Mouse (Mus musculus) layer of hippocampus, adult 8-10 months (tissue): ENCODE measurements around the gene Fbln2. TPM values are rescaled to one million over a fixed set of nuclear protein-coding genes. Genes with fewer than 3 reads are reported as not detected.

Source experiments
- DNase-seq, 2 experiments: peaks; one replicate each; pipeline ENCODE4 v3.0.0; 2022; ENCODE audit warnings: low spot score in 2 of 2
- total RNA-seq, 4 experiments: library from RNA; stranded (reverse); gene quantifications; 2 replicates each; pipeline ENCODE4 v1.2.4; 2022

Gene Fbln2
- total RNA-seq, 4 experiments from 2014 or later: 10.3 to 13.7 (median 11.0) TPM

DNA sequence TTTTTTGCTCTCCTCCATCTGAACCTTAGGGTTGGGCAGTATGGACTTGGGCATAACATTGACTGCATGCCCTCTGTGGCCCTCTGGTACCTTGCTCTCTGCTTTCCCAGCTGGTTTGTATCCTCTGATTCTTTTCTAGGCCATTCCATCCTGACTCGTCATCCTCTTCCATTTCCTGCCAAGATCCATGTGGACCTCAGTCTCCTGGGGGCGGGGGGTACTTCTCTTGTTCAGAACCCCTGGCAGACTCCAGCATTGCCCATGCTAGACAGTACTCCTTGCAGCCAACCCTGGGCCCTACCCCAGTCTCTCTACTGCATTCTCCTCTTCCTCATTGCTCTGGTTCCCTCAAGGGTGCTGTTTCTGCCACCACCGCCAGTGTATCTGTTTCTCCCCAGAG is 19.8 kb upstream of the Fbln2 start:
- DNase-seq: no peak

DNA sequence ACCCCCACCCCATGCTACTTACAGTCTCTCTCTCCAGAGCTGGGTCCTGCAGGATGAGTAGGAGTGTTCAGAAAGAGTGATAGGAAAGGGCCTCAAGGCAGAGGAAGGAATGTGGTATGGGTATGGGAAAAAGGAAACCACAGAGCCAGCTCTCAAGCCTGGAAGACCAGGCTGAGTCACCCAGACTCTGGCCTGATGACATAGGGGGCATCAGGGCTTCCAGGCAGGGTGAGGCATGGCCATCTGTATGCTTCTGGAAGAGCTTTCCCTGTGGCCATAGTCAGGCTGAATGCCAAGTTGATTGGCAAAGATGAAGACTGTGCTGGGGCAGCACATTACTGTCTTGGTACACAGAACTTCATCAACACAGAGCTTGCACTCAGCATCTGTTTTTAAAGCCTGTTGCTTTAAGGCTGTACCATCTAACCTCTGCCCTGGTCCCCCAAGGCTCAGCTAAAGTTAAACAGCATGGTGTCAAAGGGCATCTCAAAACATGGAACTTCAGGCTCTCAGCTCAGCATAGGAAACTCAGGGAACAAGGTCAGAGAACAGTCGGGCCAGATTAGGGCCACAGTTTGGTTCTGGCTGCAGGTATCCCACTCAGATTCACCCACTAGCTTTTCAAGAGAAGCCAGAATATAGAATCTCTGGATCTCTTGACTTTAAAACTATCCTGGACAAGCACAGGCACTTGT is 19.3 kb upstream of the Fbln2 start:
- no peak for DNase-seq

DNA sequence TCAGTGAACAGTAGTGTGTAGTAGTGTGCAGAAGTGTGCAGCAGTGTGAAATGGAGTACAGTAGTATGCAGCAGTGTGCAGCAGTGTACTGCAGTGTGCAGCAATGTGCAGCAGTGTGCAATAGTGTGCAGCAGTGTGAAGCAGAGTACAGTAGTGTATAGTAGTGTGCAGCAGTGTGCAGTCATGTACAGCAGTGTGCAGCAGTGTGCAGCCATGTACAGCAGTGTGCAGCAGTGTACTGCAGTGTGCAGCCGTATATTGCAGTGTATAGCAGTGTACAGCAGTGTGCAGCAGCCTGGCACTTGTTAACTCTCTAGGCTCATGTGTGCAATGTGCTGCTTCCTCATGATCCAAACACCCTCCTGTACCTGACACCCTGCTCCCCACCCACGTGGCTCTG is 13.8 kb upstream of the Fbln2 start:
- DNase-seq: no peak

DNA sequence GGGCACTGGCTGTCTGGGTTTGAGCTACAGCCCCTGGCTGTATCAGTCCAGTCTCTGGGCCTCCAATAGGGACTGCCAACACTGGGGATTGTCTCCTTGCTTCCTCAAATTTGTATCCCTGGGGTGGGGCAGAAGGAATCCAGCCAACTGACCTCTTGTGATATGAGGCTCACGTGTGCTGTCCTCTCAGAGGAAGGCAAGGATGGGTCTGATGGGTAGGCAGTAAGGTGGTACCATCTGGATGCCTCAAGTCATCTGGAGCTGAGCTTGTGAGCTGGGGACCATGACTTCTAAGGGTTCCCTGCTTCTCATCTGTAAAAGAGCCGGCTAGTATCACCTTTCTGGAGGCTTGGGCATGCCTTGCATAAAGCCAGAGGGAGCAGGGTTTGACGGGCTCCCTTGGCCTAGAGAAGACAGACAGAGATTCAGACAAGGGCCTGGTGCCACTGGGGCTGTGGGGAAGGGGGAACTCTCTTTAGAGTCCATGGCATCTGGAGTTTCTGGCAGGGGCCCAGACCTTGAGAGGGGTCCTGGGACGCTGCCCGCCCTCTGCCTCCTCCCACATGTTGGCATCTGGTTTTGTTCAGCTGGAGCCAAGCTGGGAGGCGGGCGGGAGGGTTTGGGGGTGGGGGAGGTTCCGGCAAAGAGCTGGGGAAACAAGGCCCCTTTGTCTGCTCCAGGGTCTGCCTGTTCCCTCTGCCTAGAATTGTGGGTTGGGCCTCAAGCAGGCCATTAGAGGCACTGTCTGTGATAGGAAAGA is 11.6 kb upstream of the Fbln2 start:
- DNase-seq: peak; percentile 69 to 76

DNA sequence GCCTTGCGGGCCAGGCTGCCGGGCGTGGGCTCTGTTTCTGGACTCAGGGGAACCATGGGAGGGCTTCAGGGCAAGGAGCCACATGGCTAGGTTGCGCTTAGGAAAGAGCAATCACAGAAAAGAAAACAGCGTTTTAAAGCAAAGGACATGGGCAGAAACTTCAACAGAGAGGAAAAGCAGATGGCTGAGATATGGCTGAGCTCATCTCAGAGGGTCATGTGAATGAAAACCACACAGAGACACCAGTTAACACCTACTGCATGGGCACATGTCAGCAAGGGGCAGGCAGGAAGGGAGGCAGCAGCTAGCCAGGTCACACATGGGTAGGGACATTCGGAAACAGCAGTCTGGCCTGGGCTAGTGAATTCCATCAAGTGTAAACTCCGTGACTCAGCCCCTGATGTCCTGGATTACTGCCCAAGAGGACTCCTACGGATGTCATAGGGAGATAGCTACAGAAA is 10.3 kb upstream of the Fbln2 start:
- DNase-seq: no peak

DNA sequence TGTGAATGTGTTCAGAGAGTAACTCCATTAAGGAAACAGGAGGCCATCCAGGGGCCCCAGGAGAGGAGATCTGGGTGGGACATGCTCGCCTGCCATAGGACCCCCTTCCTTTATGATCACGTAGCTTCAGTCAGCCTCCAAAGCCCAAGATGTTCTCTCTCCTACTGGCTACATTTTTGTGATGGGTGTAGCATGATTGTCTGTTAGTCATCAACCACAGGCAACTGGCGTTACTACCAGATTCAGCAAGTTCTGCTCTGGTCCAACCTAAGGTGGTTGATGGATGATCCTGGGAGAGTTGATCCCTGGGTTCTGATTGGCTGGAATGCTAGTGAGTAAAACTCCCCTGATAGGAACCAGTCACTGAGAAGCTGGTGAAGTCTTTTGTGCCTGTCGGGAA is 9.7 kb upstream of the Fbln2 start:
- DNase-seq: no peak

DNA sequence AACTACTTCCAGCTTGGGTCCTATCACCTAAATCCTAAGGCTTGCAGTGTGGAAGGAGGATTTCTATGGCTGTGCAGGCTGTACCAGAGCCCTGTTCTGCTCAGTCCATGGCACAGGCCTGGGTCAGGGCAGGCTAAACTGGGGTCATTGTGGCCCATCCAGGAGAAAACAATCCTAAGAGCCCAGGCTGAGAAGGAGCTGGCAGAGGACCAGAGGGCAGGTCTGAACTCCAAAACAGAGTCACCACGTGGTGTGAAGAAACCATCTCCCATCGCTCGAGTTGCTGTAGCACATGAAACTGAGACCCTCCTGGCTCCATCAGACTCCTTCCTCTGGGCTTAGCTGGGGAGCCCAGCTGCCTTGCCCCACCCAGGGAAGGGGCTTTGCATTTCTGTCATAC is 6.9 kb upstream of the Fbln2 start:
- no peak for DNase-seq

DNA sequence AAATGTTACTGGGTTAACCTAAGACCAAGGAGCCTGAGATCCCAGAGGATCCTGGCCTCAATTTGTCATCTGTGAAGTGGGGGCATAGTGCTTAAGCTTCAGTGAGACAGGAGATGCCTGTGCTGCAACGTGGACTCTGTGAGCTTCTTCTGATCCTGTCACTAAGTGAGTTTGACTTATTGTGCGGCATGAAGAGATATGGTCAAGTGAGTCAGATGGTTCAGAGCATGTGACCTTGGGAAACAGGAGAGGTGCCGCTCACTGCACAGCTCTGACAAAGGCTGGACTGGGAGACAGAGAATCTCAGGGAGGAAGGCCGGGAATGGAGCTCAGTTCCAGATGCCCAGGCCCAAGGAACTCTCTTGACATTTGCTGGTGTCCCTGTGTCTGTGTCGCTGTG is 6.5 kb upstream of the Fbln2 start:
- DNase-seq: no peak

DNA sequence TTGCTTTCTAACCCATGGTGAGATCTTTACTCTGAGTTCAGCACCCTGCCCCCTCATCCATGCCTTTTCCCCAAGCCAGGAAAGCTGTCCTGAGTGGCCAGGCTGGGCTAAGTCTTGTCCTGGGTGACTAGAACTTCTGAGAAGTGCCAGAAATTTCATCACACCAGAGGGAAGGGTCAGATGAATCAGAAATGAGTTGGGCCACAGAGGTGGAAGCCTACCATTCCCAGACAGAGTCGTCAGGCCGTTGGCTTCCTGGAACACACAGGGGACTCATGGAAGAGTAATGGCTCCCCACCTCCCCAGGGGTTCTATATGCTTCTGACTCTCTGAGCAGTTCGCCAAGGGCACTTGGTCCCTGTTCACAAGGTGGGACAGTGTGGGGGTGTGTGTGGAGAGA is 4.8 kb upstream of the Fbln2 start:
- no peak for DNase-seq

DNA sequence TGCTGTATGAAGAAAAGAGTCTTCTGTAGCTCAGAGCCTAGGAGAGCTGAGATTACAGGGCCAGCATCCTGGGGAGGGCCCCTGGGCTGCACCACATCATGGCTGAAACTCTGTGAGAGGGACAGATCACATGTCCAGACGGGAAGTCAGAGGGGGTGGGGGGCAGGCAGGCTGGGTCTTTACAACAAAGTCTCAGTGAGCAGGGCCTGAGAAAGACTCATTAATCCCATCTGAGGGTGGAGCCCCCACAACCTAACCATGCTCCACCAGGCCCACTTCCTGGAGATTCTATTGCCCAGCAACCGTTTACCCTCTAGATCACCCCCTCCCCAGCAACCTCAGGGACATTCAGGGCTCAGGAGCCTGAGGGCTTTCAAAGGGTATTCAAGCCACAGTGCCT is 2.5 kb upstream of the Fbln2 start:
- no peak for DNase-seq

DNA sequence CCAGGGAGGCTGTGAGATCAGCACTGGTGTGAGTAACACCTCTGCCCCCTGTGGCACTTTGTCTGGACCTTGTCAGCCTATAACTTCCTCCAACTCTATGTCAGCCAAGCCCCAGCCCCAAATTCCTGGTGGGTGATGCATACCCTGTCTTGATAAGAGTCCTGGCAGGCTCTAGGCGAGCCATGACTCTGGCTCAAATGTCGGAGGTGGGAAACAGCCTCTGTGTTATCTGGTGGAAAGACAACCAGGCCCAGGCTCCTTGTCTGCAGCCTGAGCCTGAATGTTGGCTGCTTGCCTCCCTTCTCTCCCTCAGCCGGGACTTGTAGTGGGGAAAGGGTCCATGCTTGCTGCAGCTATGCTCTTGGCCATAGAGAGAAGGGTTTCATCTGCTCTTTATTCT is 1.4 kb upstream of the Fbln2 start:
- DNase-seq: no peak

DNA sequence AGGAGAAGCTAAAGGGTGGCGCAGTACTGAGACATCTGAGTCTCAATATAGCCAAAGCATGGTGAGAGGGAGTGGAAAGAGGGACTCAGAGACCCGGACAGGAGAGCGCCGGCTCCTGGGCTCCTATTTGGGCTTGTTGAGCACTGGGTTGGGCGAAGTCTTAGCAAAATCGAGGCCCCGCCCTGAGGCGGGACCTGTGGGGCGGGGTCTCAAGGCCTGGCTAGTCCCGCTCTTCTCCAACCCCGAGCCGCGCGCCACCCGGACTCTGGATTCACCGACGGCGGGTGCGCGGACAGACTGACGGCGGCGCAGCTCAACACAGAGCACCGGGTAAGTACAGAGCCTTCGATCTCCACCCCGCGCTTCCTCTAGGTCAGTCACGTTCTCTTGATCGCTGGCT is 316 bp downstream of the Fbln2 start:
- DNase-seq: no peak

DNA sequence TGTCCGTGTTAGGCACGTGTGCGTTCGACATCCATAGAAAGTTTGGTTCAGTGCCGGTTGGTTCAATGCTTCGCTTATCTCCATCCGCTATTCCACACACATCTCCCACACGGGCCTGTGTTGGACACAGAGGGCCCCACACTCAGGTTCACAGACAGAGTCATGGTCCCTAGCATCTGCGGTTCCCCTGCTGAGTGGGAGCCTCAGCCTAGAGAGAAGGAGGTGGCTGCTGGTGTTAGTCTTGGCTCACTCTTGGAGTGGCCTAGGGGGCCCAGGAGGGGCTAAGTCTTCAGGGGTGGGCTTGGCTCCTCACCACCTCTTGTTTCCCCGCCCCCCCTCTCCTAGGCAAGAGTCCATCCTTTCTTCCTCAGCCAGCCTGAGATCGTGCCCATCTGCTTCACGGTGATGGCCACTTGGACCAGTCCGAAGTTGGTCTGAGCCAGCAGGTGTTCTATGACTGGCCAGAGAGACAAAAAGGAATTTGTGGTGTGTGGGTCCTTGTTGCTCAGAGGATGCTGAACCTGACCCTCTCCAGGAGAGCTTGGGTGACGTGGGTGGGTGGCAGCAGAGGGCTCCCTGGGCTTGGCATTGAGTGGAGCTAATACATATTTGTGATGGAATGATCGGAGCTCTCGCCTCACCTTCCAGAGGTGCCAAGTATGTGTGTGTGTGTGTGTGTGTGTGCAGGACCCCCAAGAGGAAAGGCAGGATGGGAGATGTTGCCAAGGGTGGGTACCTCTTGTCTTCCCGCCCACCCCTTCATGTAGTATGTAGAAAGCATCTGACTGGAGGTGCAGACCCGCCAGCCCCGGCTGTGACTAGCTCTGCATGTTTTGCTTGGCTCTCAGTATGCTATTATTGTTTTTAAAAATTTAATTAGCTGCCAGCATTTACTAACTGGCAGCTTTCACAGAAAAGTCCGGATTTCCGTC is 1.3 kb downstream of the Fbln2 start:
- no peak for DNase-seq

DNA sequence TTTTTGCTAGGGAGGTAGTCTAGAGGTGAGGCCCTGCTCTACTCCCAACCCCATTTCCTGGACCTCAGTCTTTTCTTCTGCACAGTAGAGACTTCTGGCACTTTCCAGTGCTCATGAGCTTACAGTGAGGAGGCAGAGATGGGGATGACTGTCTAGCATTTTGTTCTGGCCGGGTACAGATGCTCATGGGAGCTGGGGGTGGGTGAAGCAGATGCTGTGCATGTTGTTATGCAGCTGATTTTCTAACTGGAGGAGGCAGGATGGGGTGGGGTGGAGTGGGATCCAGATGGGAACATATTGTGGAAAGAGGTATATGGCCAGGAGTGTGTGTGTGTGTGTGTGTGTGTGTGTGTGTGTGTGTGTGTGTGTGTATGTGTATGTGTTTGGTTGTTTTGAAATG is 3.2 kb downstream of the Fbln2 start:
- peak in 1 of 2 experiments; percentile 42 for DNase-seq

DNA sequence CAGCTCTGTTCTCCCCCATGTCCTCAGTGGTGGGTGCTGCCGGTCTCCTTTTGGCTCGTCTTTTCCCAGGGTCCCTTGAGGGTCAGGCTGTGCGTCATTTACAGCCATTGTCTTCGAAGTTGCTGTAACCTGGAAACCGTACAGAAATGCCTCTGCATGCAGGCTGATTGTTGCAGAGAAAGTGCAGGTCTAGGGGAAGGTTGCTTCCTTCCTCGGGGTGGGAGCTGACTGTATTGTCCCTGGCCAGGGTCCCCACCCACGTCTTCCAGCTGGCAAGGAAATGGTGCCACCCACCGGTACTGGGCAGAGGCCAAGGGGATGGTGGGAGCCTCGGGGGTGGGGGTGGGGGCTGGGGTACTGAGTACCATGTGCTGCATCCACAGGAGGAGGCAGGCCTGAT is 6.2 kb downstream of the Fbln2 start:
- no peak for DNase-seq

DNA sequence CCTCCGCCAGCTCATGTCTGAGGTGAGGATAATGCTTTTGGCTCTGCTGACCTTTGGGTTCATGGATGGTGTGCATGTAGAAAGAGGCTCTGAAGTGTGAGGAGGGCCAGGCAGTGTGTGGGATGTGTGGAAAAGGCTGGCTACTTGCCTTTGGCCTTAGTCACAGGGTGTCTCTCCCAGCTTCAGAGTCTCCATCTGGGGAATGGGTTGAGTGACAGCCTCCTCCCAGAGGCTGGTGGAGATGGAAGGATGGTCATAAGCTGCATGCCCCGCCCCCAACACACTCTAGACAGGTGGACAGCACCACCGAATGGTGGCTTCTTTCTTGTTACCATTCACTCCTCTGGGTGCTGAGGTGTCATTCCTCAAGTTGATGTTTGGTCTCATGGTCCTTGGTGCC is 6.6 kb downstream of the Fbln2 start:
- no peak for DNase-seq

DNA sequence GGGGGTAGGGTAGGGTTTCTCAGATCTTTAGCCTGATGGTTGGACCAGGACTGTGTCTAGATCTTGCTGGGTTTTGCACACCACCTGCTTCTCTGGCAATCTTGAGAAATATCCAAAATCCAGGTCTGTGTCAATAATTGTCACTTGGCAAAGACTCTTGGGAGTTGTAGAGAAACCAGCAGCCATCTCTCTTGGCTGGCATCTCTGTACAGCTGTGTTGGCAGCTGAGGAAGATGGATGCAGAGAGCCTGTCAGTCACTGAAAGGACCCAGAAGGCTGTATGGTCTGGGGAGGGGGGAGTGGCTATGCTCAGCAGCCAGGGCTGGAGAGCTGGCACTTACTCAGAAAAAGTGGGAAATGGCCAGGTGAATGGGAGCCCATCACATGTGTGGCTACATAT is 7.8 kb downstream of the Fbln2 start:
- no peak for DNase-seq

DNA sequence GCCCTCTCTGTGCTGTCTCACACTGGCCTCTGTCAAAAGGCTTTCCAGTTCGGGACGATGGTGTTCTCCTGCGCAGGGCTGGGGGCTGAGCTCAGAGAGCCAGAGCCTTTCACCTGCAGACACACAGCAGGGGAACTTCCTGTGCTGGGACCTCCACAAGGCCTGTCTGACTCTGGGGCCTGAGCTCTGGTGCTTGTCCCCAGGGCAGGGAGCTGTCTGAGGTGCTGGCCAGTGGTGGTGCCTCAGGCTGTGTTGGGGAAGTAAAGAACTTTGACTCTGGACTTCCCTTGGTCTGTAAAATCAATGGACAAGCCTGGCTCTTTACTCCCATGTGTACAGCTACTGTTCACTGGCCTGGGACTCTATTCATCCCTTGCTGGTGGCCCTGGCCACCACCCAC is 8.8 kb downstream of the Fbln2 start:
- no peak for DNase-seq

DNA sequence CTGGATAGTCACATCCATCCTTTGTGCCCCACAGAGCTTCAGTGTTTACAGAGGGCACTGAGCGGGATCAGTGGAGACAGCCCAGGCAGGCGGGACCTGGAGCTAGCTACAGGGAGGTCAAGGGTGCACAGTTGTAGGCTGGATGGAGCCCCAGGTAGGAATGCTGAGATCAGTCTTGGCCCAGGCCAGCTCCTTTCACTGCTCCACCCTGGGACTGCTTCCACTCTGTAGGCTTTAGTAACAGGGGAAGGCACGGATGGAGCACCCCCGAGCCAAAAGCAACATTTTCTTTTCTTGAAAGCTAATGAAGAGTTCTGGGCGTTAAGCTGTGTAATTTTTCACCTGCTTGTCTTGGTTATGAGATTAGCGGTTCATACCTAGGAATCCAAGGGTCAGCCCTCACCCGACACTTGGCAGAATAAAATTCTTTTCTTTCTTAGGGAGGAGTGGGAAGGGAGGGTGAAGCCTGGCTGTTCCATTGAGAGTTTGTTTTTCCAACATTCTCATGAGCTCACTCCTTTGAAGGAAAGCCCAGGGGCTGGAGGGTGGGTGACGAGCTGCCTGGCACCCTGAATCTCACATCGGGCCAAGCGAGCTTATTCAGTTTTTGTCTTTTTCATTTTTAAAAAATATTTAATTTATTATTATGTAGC is 10.6 kb downstream of the Fbln2 start:
- no peak for DNase-seq

DNA sequence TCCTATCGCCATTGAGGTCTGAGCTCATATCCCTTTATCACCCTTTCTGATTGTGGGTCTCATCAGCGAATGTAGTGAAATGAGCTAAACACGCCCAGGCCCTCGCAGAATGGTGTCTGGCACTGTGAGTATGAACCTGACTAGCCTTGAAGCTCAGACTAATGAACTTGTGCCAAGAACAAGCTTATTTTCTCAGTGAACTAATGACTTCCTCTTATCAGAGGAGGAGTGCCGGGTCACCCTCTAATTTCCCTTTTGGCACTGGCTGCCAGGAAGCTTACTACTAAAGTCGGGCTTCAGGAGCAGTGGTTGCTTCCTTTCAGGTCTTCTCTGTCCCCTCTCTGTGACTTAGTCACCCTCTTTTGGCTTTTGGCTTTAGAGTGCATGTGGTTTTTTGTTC is 12.7 kb downstream of the Fbln2 start:
- DNase-seq: no peak

DNA sequence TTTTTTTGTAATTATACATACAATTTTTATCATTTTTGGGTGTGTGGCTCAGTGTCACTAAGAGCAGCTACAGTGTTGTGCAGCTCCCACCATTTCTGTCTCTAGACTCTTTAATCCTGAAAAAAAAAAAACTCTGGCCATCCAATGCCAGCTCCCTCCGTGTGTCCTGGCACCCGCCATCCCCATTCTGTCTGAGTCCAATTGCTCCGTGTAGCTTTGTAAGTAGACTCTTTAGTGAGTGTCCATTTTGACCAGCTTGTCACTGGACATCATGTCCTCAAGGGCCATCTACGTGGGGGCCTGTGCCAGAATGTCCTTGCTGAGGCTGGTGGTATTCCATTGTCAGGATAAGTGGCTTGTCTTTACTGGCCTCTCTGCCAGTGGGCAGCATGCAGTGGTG is 13.1 kb downstream of the Fbln2 start:
- DNase-seq: no peak

DNA sequence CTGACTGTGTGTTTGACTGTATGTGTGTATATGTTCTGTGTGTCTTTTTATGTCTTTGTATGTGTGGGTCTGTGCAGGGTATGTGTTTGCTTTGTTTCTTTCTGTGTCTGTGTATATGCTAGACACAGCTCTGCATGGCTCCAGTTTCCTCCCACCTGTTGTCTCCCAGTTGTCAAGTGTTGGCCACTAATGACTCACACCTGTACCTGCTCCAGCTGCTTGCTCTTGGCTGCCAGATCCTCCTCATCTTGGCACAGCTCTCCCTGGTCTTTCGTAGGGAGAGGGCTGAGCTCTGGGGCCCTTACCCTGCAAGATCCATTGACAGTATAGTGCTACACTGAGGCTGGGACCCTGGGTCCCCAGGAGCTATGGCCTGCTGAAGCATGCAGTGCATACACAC is 13.8 kb downstream of the Fbln2 start:
- DNase-seq: no peak
